Mouse (Mus musculus) R1 (cell line): Measurements from ENCODE around the gene Kank1.
A peak's percentile ranks its signal among the peaks of the same experiment; 100 is the strongest.

Experiments
- DNase-seq: peaks from one replicate; pipeline ENCODE4 v3.0.0-alpha.2; 2018; ENCODE audit warnings: low read depth, low spot score

Gene Kank1

GRCm38 (mm10) chr19:25251610-25252140 lies 14.9 kb downstream of the Kank1 start:
- no peak for DNase-seq

- DNase-seq = no peak
Measured at GRCm38 (mm10) chr19:25253198-25253597, 16.4 kb downstream of the Kank1 start.

GRCm38 (mm10) chr19:25253628-25254027 lies 16.9 kb downstream of the Kank1 start:
- DNase-seq = no peak

GRCm38 (mm10) chr19:25258321-25258720 lies 21.5 kb downstream of the Kank1 start:
- no peak for DNase-seq

- DNase-seq = no peak
Measured at GRCm38 (mm10) chr19:25266181-25266580, 29.4 kb downstream of the Kank1 start.

GRCm38 (mm10) chr19:25267247-25267646 lies 30.5 kb downstream of the Kank1 start:
- DNase-seq = no peak

GRCm38 (mm10) chr19:25268532-25268931 lies 31.8 kb downstream of the Kank1 start:
- no peak for DNase-seq

GRCm38 (mm10) chr19:25271591-25271990 lies 34.8 kb downstream of the Kank1 start:
- DNase-seq = no peak

GRCm38 (mm10) chr19:25273179-25273578 lies 36.4 kb downstream of the Kank1 start:
- DNase-seq = no peak

- DNase-seq = no peak
Measured at GRCm38 (mm10) chr19:25276600-25277395, 40.0 kb downstream of the Kank1 start.

GRCm38 (mm10) chr19:25277761-25278160 lies 41.0 kb downstream of the Kank1 start:
- DNase-seq = no peak

GRCm38 (mm10) chr19:25279603-25280002 lies 42.8 kb downstream of the Kank1 start:
- no peak for DNase-seq

- DNase-seq = no peak
Measured at GRCm38 (mm10) chr19:25283665-25284064, 46.9 kb downstream of the Kank1 start.

GRCm38 (mm10) chr19:25285756-25286538 lies 49.2 kb downstream of the Kank1 start:
- no peak for DNase-seq

- DNase-seq = no peak
Measured at GRCm38 (mm10) chr19:25290991-25291520, 54.3 kb downstream of the Kank1 start.

GRCm38 (mm10) chr19:25295207-25295606 lies 58.4 kb downstream of the Kank1 start:
- DNase-seq = no peak

GRCm38 (mm10) chr19:25297269-25297668 lies 60.5 kb downstream of the Kank1 start:
- DNase-seq = peak; percentile 50

- DNase-seq = no peak
Measured at GRCm38 (mm10) chr19:25299852-25300670, 63.3 kb downstream of the Kank1 start.

- no peak for DNase-seq
Measured at GRCm38 (mm10) chr19:25301189-25301588, 64.4 kb downstream of the Kank1 start.

- DNase-seq = peak; percentile 46
Measured at GRCm38 (mm10) chr19:25306277-25306676, 69.5 kb downstream of the Kank1 start.

- DNase-seq = no peak
Measured at GRCm38 (mm10) chr19:25308156-25308555, 71.4 kb downstream of the Kank1 start.
